Mouse (Mus musculus): Measurements from ENCODE around the gene Cttnbp2nl.

- TF ChIP-seq GATA1 (IDR thresholded peaks at IDR 0.05; ENCODE audit: borderline replicate concordance, low read length) (no peak), FLI1 (IDR thresholded peaks at IDR 0.05; ENCODE audit: low read length) (no peak)
These were observed 41.1 kb downstream of the Cttnbp2nl start for GRCm38 (mm10) chr3:105011883-105012282.
